Mouse (Mus musculus): ENCODE measurements around the gene Tfdp2.

Tfdp2 gene

GRCm38 (mm10) chr9:96369654-96370384, 173.7 kb downstream of the Tfdp2 start:
- no peak for DNase-seq (ENCODE audit: extremely low spot score)

DNA sequence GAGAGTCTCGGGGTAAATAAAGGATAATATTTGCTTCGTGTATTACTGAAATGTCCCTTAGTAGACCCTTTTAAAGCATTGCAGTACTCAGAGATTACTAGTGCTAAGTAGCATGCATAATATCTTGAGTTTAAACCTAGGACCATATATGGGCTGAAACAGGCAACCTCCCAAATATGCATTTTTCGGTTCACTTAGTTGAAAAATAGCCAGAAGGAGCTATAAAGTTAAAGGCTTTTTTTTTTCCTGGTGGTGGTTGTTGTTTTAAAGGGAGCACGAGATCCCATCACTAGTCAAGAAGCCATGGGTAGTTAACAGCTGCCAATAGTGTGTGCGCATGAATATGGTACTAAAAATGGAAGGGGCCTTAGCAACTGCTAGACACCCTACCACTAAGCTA, 175.0 kb downstream of the Tfdp2 start:
- DNase-seq (ENCODE audit: extremely low spot score) = no peak

All from embryo, embryonic 9.5 days (tissue).